Mouse (Mus musculus) megakaryocyte progenitor cell, adult 5-6 weeks (primary cell): ENCODE data around the gene Arpp21. TPM values are rescaled to one million over a fixed set of nuclear protein-coding genes. Genes with fewer than 3 reads are reported as not detected.

Experiments
- ATAC-seq: replicated peaks from 2 replicates; pipeline ENCODE4 v1.8.0; 2016; ENCODE audit warnings: mild to moderate bottlenecking, moderate TSS enrichment, inconsistent platforms; ENCODE audit not compliant: poor library complexity
- total RNA-seq, 2 experiments: library from RNA; stranded (forward) in 1 of 2; stranded (reverse) in 1 of 2; fragments of 157-497, 149-512 nt in 1 of 2; fragments of 200-1000 nt in 1 of 2; gene quantifications; 2 replicates each; pipeline versions ENCODE4 v1.2.3 to v1.2.4; 2015 to 2017

The Arpp21 gene
- total RNA-seq (2015): 0.10 and 0.79 TPM in 2 replicates
- total RNA-seq (2017): 0.46 and 1.4 TPM in 2 replicates

DNA sequence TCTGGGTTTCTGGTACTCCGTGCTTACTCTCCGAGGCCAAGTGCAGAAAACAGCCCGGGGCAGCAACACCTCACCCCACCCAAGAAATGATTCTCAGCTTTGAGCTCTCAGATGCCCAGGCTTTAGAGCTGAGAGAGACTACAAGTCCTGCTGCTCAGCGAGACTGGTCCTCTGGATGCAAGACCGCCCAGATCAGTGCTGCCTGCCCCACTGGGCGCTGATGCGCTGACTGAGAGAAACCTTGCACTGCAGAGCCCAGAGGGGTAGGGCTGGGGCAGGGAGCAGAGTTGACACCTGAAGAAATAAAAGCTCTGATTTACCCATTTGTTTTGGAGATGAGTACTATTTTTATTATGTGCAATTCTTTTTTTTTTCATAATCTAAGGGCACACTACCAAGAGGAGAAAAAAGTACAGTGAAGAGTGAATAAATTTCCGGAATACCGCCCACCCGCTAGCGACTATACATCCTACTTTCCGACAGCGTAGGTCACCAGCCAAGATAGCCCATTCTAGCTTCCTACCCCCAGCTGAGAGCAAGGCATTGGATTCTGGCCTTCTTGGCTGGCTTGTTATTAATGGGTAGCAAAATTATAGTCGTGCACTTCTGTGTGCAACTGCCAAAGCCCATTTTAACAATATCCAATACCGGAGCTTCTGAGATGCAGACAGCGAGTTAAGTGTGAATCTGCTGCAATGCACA is at the start of gene Arpp21:
Gene Arpp21 (minus strand): TSS at position 243 of the 702 bp plus-strand sequence.
- no peak for ATAC-seq

DNA sequence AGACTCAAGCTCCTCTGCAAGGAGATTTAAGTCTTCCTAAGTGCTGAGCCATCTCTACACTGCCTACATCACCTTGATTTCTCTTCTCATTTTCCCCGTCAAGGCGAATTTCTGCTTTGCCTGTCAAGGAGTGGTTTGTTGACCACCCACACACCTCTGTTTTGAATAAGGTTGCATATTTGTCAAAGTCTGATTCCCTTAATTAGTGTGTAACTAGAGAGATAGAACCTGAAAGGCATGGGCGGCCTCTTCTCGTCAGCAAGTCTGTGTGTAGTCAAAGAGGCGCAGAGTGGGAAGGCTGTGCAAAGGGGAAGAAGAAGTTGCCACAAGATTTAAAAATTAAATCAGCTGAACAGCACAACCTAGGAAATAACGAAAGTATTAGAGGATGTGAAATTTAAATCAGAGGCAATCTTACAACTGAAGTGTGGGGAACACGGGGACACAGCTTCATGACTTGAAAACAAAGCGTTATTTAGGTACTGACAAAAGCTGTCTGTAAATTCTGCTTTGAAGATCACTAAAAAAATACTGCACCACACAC is 36.8 kb upstream of the Arpp21 start:
- peak; percentile 77 for ATAC-seq

GRCm38 (mm10) chr9:112264982-112265641 is 29.4 kb upstream of the Arpp21 start:
- peak; percentile 97 for ATAC-seq

GRCm38 (mm10) chr9:112261986-112262901 is 26.5 kb upstream of the Arpp21 start:
- ATAC-seq: no peak

GRCm38 (mm10) chr9:112261556-112261955 is 25.8 kb upstream of the Arpp21 start:
- no peak for ATAC-seq

GRCm38 (mm10) chr9:112260696-112261095 is 25.0 kb upstream of the Arpp21 start:
- ATAC-seq: no peak

DNA sequence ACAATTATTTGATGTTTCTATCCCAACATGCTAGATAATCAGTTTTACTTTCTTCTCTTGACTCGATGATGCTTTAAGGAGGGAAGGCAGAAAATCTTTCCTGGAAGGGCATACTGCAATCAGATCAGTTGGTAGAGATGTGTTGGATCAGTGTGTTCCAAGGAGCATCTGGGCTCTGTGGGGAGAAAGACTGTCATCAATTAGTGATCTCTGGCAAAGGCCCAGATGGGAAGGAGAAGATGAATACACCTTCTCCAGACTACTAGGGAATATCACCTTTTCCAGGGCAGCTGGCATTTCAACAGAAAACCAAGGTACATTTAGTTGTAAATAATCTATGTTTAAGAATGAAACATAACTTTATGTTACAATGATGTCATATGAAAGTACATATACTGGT is 22.8 kb upstream of the Arpp21 start:
- no peak for ATAC-seq

- ATAC-seq: no peak
Observed at GRCm38 (mm10) chr9:112255971-112256370, 20.2 kb upstream of the Arpp21 start.

DNA sequence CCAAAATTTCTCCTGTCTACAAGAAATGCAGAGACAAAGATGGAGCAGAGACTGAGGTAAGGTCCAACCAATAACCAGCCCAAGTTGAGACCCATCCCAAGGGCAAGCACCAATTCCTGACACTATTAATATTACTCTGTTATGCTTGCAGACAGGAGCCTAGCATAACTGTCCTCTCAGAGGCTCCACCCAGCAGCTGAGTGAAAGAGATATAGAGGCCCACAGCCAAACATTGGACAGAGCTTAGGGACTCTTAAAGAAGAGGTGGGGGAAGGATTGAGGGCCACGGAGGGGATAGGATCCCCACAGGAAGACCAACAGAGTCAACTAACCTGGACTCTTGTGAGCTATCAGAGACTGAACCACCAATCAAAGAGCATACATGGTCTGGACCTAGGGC is 18.0 kb upstream of the Arpp21 start:
- no peak for ATAC-seq

- ATAC-seq: no peak
Observed at GRCm38 (mm10) chr9:112251857-112252256, 16.1 kb upstream of the Arpp21 start.

GRCm38 (mm10) chr9:112251339-112251738 is 15.6 kb upstream of the Arpp21 start:
- ATAC-seq: no peak

- ATAC-seq: no peak
Observed at GRCm38 (mm10) chr9:112249753-112250152, 14.0 kb upstream of the Arpp21 start.

DNA sequence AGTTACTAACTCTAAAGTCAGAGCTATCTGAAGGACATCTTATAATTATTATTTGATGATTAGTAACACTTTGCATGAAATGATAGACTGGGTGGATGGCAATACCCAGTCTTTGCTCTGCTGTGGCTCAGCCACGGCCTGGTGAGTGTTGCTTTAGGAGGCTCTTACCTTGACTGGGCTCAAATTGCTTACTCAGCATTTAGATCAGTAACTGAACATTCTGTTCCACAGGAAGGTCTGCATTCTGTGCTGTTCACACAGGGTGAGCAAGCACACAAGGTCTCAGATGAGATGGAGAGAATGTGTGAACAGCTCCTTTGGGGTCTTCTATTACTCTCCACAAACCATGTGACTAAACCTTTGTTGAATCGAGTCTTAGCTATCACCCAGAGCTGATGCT is 11.4 kb upstream of the Arpp21 start:
- ATAC-seq: no peak

- ATAC-seq: no peak
Observed at GRCm38 (mm10) chr9:112238168-112238567, 2.4 kb upstream of the Arpp21 start.

DNA sequence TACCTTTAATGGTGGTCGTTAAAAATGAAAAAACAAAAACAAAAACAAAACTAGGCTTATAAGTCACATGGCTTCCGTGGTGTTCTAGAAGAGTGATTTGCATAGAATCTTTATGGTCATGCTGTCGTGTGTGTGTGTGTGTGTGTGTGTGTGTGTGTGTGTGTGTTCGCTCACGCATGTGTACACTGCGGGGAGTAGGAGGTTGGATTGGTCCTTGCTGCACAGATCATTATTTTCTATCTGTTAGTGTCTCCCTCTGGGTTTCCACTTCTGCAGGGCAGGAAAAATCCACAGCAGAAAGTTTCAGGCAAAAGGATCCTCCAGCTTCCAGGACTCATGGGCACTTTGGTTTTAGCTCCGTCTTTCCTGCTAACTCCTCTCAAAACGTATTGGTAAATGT is 813 bp upstream of the Arpp21 start:
- ATAC-seq: no peak

DNA sequence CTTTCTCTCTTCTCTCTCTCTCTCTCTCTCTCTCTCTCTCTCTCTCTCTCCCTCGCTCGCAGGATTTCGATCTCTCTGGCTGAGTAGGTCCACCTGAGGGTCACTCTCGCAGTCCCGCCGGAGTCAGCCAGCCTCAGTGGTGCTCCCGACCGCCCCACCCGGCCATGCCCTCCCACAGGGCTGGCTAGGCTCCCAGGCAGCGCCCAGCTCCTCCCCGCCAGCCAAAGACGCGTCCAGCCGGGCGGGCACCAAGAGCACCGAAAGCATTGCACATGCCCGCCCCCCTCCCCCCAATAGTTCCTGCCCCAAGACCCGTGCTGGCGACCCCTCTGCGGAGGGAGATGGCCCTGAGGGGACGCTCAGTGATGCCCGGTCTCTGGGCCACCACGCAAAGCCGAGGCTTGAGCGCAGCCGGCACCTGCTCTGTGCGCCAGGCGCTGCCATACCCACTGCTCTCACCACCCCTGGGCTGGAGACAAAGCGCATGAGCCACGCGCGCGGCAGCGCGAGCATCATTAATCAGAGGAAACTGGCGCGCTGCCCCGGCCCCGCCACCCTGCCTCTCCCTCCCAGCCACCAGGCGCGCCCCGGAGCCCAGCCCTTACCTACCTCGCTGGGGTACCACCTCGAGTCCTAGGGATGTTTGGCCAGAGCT is 570 bp downstream of the Arpp21 start:
- peak; percentile 62 for ATAC-seq

DNA sequence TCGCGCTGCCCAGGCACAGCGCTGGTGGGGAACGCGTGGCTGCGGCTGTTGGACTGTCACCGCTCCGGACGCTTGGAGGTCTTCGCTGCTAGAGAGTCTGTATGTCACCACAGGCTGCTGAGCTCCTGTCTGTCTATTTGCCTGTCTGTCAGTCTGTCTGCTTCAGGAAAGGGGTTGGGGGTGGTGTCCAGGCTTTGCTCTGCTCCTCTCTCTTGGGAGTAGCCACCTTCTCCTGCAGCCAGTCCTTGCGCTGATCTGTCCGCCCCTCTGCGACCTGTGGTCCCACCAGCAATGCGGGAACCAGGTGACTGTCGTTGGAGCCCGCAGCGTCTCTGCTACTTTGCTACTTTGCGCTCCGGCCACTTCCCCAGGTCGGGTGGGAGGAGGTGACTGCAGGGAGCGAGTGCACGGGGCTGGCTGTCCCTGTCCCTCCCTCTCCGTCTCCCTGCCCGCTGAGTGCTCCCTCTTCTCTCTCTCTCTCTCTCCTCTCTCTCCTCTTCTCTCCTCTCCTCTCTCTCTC is 1.2 kb downstream of the Arpp21 start:
- ATAC-seq: peak; percentile 67

DNA sequence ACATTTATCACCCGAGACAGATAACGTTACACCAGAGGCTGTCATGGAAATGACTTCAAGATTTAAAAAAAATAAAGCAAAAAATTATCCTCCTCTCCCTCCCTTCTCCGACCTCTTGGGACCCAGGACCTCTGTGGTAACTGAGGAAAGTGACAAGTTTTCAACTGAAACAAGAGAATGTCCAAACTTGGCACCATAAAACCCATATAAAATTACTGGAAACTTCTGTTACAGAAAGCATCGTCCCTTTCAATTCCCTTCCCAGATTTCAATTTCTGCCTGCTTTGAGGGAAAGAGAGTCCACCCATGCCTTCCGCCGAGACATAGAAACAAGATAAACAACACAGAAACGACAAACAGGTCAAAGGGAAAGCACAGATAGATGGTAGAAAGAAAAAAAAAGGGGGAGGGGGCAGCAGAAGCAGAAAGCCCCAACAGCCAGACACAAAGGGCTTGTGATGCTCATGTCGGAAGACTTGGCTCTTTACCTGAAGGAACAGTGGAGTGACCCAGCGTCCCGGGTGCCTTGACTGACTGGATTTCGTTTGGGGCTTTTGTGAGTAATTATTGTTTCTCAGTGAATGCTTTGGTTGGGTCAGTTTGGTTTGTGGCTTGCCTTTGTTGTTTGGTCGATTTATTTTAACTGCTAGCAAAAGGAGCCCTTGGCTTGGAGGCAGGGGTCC is 1.8 kb downstream of the Arpp21 start:
- no peak for ATAC-seq

DNA sequence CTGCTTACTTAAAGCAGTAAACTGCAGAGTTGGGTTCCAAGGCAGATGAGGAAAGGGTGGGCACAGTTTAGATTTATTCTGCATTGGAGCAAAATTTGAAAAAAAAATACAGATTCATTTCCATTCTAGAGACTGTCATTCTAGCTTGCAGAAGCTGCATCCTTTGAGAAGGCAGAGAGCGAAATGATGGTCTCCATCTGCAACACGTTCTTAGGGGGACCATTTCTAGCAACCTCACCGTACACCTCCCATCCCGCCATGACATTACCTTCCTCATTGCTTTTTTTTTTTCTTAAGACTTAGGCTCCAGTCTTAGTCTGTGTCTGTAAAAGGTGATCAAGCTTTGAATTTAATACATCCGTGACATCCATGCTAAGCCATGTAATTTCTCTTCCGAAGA is 2.4 kb downstream of the Arpp21 start:
- ATAC-seq: no peak
